Mouse (Mus musculus): ENCODE measurements at regions not wholly inside any gene's neighbourhood (a gene's known extent, or its start where the extent isn't known, plus 50 kb on each side); places are given as distances from the start of the nearest gene placed in this dataset.

- DNase-seq, result no peak
- 60% methylated on average over 2 of the region's 2 CpGs for WGBS (ENCODE audit: insufficient replicate concordance)
Measured at GRCm38 (mm10) chr3:52894812-52895211, 122.2 kb downstream of the Cog6 start.

GRCm38 (mm10) chr3:52889156-52889715 lies 127.8 kb downstream of the Cog6 start:
- no peak for ATAC-seq
- Histone ChIP-seq H3K9ac (replicated peaks) (no peak overlapping the region), H3K4me3 (ENCODE audit: low read depth, low read length) (no peak overlapping the region), H3K27ac (ENCODE audit: low read depth) (no peak overlapping the region), H3K36me3 (replicated peaks; ENCODE audit: insufficient read depth, low read length) (no peaks in the 10 kb centered on the region), H3K4me1 (ENCODE audit: insufficient read depth) (no peaks in the 10 kb centered on the region), H3K9me3 (ENCODE audit: low read length) (no peaks in the 10 kb centered on the region), H3K4me2 (ENCODE audit: low read depth, low read length) (no peak overlapping the region), H3K27me3 (ENCODE audit: insufficient read depth, low read length) (no peaks in the 10 kb centered on the region)
- TF ChIP-seq EP300 (IDR thresholded peaks at IDR 0.05; ENCODE audit: low read depth) (no peak), CTCF (IDR thresholded peaks at IDR 0.05; ENCODE audit: low read depth) (no peak)
- DNase-seq, result no peak
- 72% methylated on average over 4 of the region's 4 CpGs for WGBS (ENCODE audit: insufficient replicate concordance)

More at GRCm38 (mm10) chr3:52894812-52895211, 122.2 kb downstream of the Cog6 start:
- no peaks in the 10 kb centered on the region for H3K9me3 ChIP-seq (ENCODE audit: low read length)
- H3K27me3 ChIP-seq (ENCODE audit: insufficient read depth, low read length), result no peaks in the 10 kb centered on the region
- no peak overlapping the region for H3K9ac ChIP-seq (replicated peaks)
- H3K27ac ChIP-seq (ENCODE audit: low read depth), result no peak overlapping the region
- no peak overlapping the region for H3K4me2 ChIP-seq (ENCODE audit: low read depth, low read length)
- no peaks in the 10 kb centered on the region for H3K4me1 ChIP-seq (ENCODE audit: insufficient read depth)
- TF ChIP-seq CTCF (IDR thresholded peaks at IDR 0.05; ENCODE audit: low read depth) (no peak), EP300 (IDR thresholded peaks at IDR 0.05; ENCODE audit: low read depth) (no peak)
- no peaks in the 10 kb centered on the region for H3K36me3 ChIP-seq (replicated peaks; ENCODE audit: insufficient read depth, low read length)
- no peak for ATAC-seq
- H3K4me3 ChIP-seq (ENCODE audit: low read depth, low read length), result no peak overlapping the region

GRCm38 (mm10) chr3:52881981-52882380 lies 135.1 kb downstream of the Cog6 start:
- no peak for TF ChIP-seq EP300 (IDR thresholded peaks at IDR 0.05; ENCODE audit: low read depth)
- no peak for TF ChIP-seq CTCF (IDR thresholded peaks at IDR 0.05; ENCODE audit: low read depth)
- Histone ChIP-seq H3K4me2 (ENCODE audit: low read depth, low read length) (no peak overlapping the region), H3K27me3 (ENCODE audit: insufficient read depth, low read length) (no peaks in the 10 kb centered on the region), H3K27ac (ENCODE audit: low read depth) (no peak overlapping the region), H3K36me3 (replicated peaks; ENCODE audit: insufficient read depth, low read length) (no peaks in the 10 kb centered on the region), H3K9me3 (ENCODE audit: low read length) (no peaks in the 10 kb centered on the region), H3K4me3 (ENCODE audit: low read depth, low read length) (no peak overlapping the region), H3K9ac (replicated peaks) (no peak overlapping the region), H3K4me1 (ENCODE audit: insufficient read depth) (no peaks in the 10 kb centered on the region)
- 67% methylated on average over 3 of the region's 3 CpGs for WGBS (ENCODE audit: insufficient replicate concordance)
- DNase-seq (no peak), ATAC-seq (no peak)

GRCm38 (mm10) chr3:52881139-52881538 lies 135.9 kb downstream of the Cog6 start:
- no peak overlapping the region for H3K27ac ChIP-seq (ENCODE audit: low read depth)
- H3K36me3 ChIP-seq (replicated peaks; ENCODE audit: insufficient read depth, low read length), result no peaks in the 10 kb centered on the region
- 52% methylated on average over 4 of the region's 4 CpGs for WGBS (ENCODE audit: insufficient replicate concordance)
- ATAC-seq (no peak), DNase-seq (no peak)
- no peaks in the 10 kb centered on the region for H3K4me1 ChIP-seq (ENCODE audit: insufficient read depth)
- no peak overlapping the region for H3K9ac ChIP-seq (replicated peaks)
- no peak overlapping the region for H3K4me3 ChIP-seq (ENCODE audit: low read depth, low read length)
- no peaks in the 10 kb centered on the region for H3K9me3 ChIP-seq (ENCODE audit: low read length)
- no peak overlapping the region for H3K4me2 ChIP-seq (ENCODE audit: low read depth, low read length)
- TF ChIP-seq CTCF (IDR thresholded peaks at IDR 0.05; ENCODE audit: low read depth) (no peak), EP300 (IDR thresholded peaks at IDR 0.05; ENCODE audit: low read depth) (no peak)
- H3K27me3 ChIP-seq (ENCODE audit: insufficient read depth, low read length), result no peaks in the 10 kb centered on the region

- TF ChIP-seq EP300 (IDR thresholded peaks at IDR 0.05; ENCODE audit: low read depth), result no peak
- TF ChIP-seq CTCF (IDR thresholded peaks at IDR 0.05; ENCODE audit: low read depth), result no peak
- H3K4me1 ChIP-seq (ENCODE audit: insufficient read depth), result no peaks in the 10 kb centered on the region
- no peak overlapping the region for H3K27ac ChIP-seq (ENCODE audit: low read depth)
- no peak overlapping the region for H3K4me3 ChIP-seq (ENCODE audit: low read depth, low read length)
- 71% methylated on average over 10 of the region's 10 CpGs for WGBS (ENCODE audit: insufficient replicate concordance)
- H3K9me3 ChIP-seq (ENCODE audit: low read length), result no peaks in the 10 kb centered on the region
- no peak overlapping the region for H3K9ac ChIP-seq (replicated peaks)
- no peaks in the 10 kb centered on the region for H3K27me3 ChIP-seq (ENCODE audit: insufficient read depth, low read length)
- DNase-seq, result no peak
- no peak overlapping the region for H3K4me2 ChIP-seq (ENCODE audit: low read depth, low read length)
- H3K36me3 ChIP-seq (replicated peaks; ENCODE audit: insufficient read depth, low read length), result no peaks in the 10 kb centered on the region
- ATAC-seq, result no peak
Measured at GRCm38 (mm10) chr3:52879700-52880099, 137.3 kb downstream of the Cog6 start.

GRCm38 (mm10) chr3:52878334-52878733 lies 138.7 kb downstream of the Cog6 start:
- WGBS (ENCODE audit: insufficient replicate concordance), result 33% methylated on average over 3 of the region's 3 CpGs
- no peak for ATAC-seq

GRCm38 (mm10) chr3:52872260-52872659 lies 144.8 kb downstream of the Cog6 start:
- DNase-seq (no peak), ATAC-seq (no peak)
- no peaks in the 10 kb centered on the region for H3K27me3 ChIP-seq (ENCODE audit: insufficient read depth, low read length)
- TF ChIP-seq EP300 (IDR thresholded peaks at IDR 0.05; ENCODE audit: low read depth), result no peak
- no peak for TF ChIP-seq CTCF (IDR thresholded peaks at IDR 0.05; ENCODE audit: low read depth)
- H3K9ac ChIP-seq (replicated peaks), result no peak overlapping the region
- 39% methylated on average over 5 of the region's 5 CpGs for WGBS (ENCODE audit: insufficient replicate concordance)
- no peak overlapping the region for H3K4me2 ChIP-seq (ENCODE audit: low read depth, low read length)
- no peaks in the 10 kb centered on the region for H3K4me1 ChIP-seq (ENCODE audit: insufficient read depth)
- no peaks in the 10 kb centered on the region for H3K9me3 ChIP-seq (ENCODE audit: low read length)
- H3K4me3 ChIP-seq (ENCODE audit: low read depth, low read length), result no peak overlapping the region
- H3K36me3 ChIP-seq (replicated peaks; ENCODE audit: insufficient read depth, low read length), result no peaks in the 10 kb centered on the region
- no peak overlapping the region for H3K27ac ChIP-seq (ENCODE audit: low read depth)

More at GRCm38 (mm10) chr3:52878334-52878733, 138.7 kb downstream of the Cog6 start:
- DNase-seq, result no peak
- Histone ChIP-seq H3K9ac (replicated peaks) (no peak overlapping the region), H3K4me2 (ENCODE audit: low read depth, low read length) (no peak overlapping the region), H3K4me3 (ENCODE audit: low read depth, low read length) (no peak overlapping the region), H3K27me3 (ENCODE audit: insufficient read depth, low read length) (no peaks in the 10 kb centered on the region), H3K27ac (ENCODE audit: low read depth) (no peak overlapping the region), H3K36me3 (replicated peaks; ENCODE audit: insufficient read depth, low read length) (no peaks in the 10 kb centered on the region), H3K4me1 (ENCODE audit: insufficient read depth) (no peaks in the 10 kb centered on the region), H3K9me3 (ENCODE audit: low read length) (no peaks in the 10 kb centered on the region)
- TF ChIP-seq CTCF (IDR thresholded peaks at IDR 0.05; ENCODE audit: low read depth), result no peak
- TF ChIP-seq EP300 (IDR thresholded peaks at IDR 0.05; ENCODE audit: low read depth), result no peak

All from liver, postnatal 0 days (tissue).